Mouse (Mus musculus): Measurements from ENCODE around the gene Ccdc91. TPM values are rescaled to one million over a fixed set of nuclear protein-coding genes. Genes with fewer than 3 reads are reported as not detected.

The Ccdc91 gene
- 13.2 to 15.4 TPM (median 13.9 TPM) in 4 replicates for total RNA-seq (2023)

GRCm38 (mm10) chr6:147475727-147476613 lies at the start of gene Ccdc91:
Gene Ccdc91 (plus strand): TSS chr6:147475828.

Other genes with a start within 250 kb of the Ccdc91 start
- gene Pthlh, start 211.6 kb upstream of the Ccdc91 start, total RNA-seq (2023), result not detected in 4 replicates